Mouse (Mus musculus) brain, adult 10 weeks (tissue): ENCODE data around the gene Prdx4. TPM values are rescaled to one million over a fixed set of nuclear protein-coding genes. Genes with fewer than 3 reads are reported as not detected.

Experiments
- polyA plus RNA-seq: library from polyadenylated mRNA; stranded (reverse); fragments of 350-450 nt; fragmentation: Illumina TruSeq; extraction: RNeasy Lipid Tissue Mini Kit (QIAGEN cat#74804); gene quantifications from one replicate; pipeline ENCODE4 v1.2.3, GENCODE M21; 2015; ENCODE audit warnings: low read depth, low replicate concordance

The Prdx4 gene
- 44.5 TPM for polyA plus RNA-seq

DNA sequence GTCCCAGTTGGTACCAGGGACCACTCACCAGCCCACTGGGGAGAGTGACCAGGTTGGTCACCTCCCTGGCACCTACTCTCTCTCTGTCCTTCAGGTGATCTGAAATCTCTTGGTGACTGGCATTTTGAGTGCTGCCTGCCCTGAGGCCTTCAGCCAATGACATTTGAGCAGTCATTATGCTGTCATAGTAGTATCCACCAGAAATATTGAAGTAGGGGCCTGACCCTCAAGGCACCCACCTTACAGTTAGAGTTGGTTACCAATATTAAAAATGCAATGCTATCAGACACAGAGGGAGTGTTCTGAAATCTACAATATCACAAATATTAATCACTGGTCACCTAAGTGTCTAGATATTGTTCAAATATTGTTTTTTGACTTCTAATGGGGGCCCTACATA is at the start of gene Prdx4:
Gene Prdx4 (minus strand): TSS at position 101 of the 400 bp plus-strand sequence.

Other genes starting within 250 kb of the Prdx4 start
- not detected for gene Magea2, start 247.1 kb downstream of the Prdx4 start, polyA plus RNA-seq
- not detected for gene Cldn34b2, start 212.3 kb downstream of the Prdx4 start, polyA plus RNA-seq
- gene Sat1, start 124.3 kb downstream of the Prdx4 start, polyA plus RNA-seq, result 134 TPM
- 35.2 TPM for gene Acot9, start 78.3 kb downstream of the Prdx4 start, polyA plus RNA-seq